Mouse (Mus musculus) adipose tissue, adult 10 weeks (tissue): ENCODE data around the gene Peg10. TPM values are rescaled to one million over a fixed set of nuclear protein-coding genes. Genes with fewer than 3 reads are reported as not detected.

Experiments used
- polyA plus RNA-seq: library from polyadenylated mRNA; stranded (reverse); fragments of 350-450 nt; fragmentation: Illumina TruSeq; extraction: RNeasy Lipid Tissue Mini Kit (QIAGEN cat#74804); gene quantifications from one replicate; pipeline ENCODE4 v1.2.3, GENCODE M21; 2014; ENCODE audit warnings: low read depth, low replicate concordance

The Peg10 gene
- 1.4 TPM for polyA plus RNA-seq

GRCm38 (mm10) chr6:4746696-4747439, at the start of gene Peg10, which contains the start of gene Sgce:
Gene Peg10, plus strand, starts transcription at chr6:4747306.
Gene Sgce, minus strand, starts transcription at chr6:4747207.

Other genes starting within 250 kb of the Peg10 start
- gene Col1a2, start 242.5 kb upstream of the Peg10 start, polyA plus RNA-seq, result 279 TPM
- gene Casd1, start 146.5 kb upstream of the Peg10 start, polyA plus RNA-seq, result 22.5 TPM
- gene Sgce, start 99 bp upstream of the Peg10 start, polyA plus RNA-seq, result 45.8 TPM
- gene Ppp1r9a, start 155.6 kb downstream of the Peg10 start, polyA plus RNA-seq, result 7.4 TPM